Mouse (Mus musculus): Measurements from ENCODE around the gene Rbm15b.

The Rbm15b gene

DNA sequence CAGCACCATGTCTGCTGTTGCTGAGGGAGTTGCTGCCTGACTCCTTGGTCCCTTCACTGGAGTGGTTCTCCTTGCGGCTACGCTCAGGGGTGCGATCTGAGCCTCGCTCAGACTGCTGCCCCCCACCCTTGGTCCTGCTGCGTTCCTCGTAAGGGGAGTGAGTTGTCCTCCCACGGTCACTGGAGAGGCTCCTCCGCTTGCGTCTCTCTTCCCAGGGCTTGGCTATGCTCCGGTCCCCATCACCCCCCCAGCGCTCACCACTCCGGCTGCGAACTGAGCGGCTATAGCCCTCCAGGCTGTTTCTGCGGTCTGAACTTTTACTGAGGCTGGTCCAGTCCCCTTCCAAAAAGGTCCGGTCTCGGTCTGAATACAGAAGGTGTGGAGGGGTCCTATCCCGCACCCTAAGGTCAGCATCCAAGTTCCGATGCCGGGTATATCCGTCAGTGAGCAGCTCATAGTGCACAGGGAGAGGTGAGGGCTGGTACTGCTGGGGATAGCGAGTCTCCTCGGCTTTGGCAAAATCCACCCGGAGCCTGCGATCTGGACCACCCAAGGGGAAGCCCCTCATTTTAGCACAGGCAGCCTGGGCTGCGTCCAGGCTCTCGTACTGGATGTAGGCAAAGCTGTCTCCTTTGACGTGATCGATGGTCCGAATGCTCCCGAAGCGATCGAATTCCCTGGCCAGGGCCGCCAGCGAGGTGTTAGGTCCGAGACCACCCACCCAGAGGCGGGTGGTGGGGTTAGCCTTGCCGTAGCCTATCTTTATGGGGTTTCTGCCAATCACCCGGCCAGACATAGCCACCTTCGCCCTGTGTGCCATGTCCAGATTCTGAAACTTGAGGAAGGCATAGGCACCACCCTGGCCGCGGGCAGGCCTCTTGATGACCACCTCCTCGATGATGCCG lies 2.0 kb downstream of the Rbm15b start:
- no peak for DNase-seq (ENCODE audit: low spot score)

DNA sequence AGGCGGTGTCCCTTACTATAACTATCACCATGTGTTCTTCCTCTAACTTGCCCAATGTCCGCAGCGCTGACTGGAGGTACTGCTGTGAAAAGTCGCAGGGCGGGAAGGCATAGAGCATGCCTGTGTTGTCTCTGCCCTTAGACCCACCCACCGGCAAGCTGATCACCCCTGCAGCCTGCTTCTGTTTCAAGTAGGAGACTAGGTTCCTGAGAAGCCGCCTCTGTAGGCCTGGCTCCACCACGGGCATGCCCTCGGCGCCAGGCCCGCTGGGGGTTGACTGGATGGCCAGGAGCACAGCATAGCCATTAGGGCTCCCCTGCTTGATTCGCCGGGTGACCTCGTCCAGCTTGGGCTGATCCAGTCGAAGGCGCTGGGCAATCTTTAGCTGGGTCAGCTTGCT lies 2.9 kb downstream of the Rbm15b start:
- DNase-seq (ENCODE audit: low spot score): no peak

DNA sequence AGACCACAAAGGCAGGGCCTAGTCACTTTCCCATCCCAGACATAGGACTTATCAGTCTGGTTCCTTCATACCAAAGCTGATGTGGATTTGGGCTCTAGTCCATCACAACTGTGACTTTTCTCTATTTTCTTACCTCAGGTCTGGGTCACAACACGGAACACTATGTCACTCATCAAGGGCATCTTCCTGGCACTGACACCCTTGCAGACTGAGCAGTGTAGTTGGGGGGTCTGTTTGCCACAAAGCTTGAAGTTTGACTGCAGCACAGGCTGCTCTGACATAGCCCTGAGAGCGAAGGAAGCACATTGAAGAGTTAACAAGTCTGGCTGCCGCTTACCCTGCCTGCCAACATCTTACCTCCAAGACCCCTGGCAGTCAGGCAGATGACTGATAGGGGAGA lies 4.1 kb downstream of the Rbm15b start:
- DNase-seq (ENCODE audit: low spot score): no peak

DNA sequence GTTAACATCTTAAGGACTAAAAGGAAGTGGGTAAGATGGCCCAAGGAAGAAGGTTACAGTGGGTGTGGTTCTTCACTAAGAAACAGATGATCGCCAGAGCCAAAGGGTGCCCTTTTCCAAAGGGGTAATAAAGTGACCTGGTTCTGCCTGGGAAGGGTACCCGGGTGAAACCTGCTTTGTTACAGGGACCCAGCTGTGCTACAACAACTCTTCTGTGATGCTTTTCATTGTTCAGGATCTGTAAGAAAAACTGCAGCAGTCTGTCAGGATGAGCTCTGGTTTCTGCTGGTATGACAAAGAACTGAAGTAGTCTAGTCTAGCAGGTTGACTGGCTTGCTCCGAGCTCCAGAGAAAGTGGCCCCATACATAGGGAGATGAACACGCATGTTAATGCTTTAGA lies 5.1 kb downstream of the Rbm15b start:
- no peak for DNase-seq (ENCODE audit: low spot score)

DNA sequence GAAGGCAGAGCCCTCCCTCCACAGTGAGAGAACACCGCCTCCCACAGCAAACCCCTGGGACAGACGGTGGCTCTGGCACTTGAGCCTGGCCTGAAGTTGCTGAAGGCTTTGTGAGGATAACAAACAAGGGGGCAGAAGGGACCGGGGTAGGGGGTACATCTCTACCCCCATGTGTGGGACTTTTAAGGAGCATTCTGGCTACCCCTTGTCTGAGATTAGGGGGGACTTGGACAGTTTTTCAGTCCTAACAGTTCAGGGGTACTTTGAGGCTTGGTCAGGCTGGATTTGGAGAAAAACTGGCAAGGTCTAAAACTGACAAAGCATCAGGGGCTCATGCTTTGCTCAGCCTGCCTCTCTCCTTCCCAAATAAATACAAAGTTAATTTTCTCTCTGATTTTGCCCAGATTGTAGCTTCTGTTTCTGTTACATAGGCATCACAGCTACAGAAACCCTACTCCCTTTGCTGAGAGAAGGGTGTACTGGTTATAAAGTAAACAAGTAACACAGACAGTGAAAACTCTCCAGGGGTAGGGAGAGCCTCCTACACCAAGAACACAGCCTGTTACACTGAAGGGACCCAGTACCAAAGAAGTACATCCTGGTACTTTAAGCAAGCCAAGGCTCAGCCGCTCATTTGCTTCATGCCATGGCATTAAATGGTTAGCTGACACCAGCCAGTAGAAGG lies 6.0 kb downstream of the Rbm15b start:
- DNase-seq (ENCODE audit: low spot score): no peak

GRCm38 (mm10) chr9:106879471-106879870 lies 7.8 kb downstream of the Rbm15b start:
- no peak for DNase-seq (ENCODE audit: low spot score)

DNA sequence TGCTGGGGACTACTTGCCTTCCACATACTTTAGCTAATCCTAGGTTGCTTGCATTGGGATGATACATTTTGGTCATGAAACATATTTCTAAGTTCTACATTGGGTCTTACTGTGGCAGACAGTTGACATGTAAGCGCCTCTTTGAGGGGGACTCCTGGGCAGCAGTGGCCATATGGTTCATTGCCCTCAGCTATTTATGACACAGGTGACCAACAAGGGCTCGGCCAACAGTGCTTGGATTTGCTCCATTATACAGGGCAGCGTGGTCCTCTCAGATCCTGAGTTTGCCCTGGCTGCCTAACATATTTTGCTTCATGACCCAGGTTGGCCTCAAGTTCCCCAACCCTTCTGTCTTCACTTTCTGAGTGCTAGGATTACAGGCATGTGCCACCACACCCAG lies 10.6 kb downstream of the Rbm15b start:
- no peak for DNase-seq (ENCODE audit: low spot score)

DNA sequence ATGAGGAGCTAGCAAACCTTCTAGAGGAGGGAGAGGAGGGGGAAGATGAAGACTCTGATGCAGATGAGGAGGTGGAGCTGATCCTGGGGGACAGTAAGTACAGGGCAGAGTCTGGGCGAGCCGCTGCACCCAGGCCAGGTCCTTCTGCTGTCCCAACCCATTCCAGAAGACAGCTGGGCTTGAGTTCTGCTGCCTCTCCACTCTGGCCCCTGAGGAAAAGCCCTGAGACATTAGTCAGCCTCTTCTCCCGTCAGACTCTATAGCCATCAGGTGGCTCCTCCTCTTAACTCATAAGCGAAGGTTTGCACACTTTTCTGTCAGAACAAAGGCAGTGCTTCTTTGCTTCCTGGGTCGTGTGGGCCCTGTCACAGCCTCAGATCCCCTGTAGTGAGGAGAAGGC lies 13.0 kb downstream of the Rbm15b start:
- DNase-seq (ENCODE audit: low spot score): no peak

GRCm38 (mm10) chr9:106858036-106858435 lies 29.2 kb downstream of the Rbm15b start:
- DNase-seq (ENCODE audit: low spot score): no peak

- DNase-seq (ENCODE audit: low spot score): no peak
Observed at GRCm38 (mm10) chr9:106856664-106857063, 30.6 kb downstream of the Rbm15b start.

GRCm38 (mm10) chr9:106842800-106843199 lies 44.4 kb downstream of the Rbm15b start:
- DNase-seq (ENCODE audit: low spot score): no peak

DNA sequence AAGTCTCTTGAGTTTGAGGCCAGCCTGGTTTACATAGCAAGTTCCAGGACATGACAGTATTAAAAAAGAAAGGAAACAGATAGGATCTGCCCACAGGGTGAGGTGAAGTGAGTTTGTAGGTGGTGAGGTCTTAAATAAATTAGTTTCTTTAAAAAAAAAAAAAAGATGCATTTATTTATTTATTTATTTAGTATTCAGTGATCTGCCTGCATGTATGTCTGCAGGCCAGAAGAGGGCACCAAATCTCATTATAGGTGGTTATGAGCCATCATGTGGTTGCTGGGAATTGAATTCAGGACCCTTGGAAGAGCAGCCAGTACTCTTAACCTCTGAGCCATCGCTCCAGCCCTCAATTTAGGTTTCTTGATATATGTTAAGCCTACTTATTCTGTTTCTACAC lies 46.7 kb downstream of the Rbm15b start:
- no peak for DNase-seq (ENCODE audit: low spot score)
